Mouse (Mus musculus): ENCODE data around the gene Neu4. TPM values are rescaled to one million over a fixed set of nuclear protein-coding genes. Genes with fewer than 3 reads are reported as not detected.
"Not testable (repeated sequence)": the region's sequence is repeated elsewhere in the genome, so short reads cannot be mapped to it uniquely, and the experiment has no call there.

Gene Neu4
- not detected in 2 replicates for polyA plus RNA-seq (2016; fragmentation: Nextera tagmentation; extraction: Ambion mirVana)

- 87% methylated on average over 6 of the region's 6 CpGs for WGBS
- DNase-seq (ENCODE audit: low spot score), result no peak
- no peaks in the 10 kb centered on the region for H3K4me1 ChIP-seq
- H3K27me3 ChIP-seq (replicated peaks; ENCODE audit: low read depth, poor library complexity, severe bottlenecking), result no peaks in the 10 kb centered on the region
- no peak within 1 kb of the TSS for H3K4me3 ChIP-seq
- H3K9me3 ChIP-seq, result no peaks in the 10 kb centered on the region
- H3K36me3 ChIP-seq (replicated peaks), result no peaks in the 10 kb centered on the region
- H3K27ac ChIP-seq (replicated peaks), result no peak within 1 kb of the TSS
Observed at GRCm38 (mm10) chr1:94020151-94020550, at the start of gene Neu4. Gene Neu4 (plus strand): TSS chr1:94020451.

- not testable (repeated sequence) for H3K4me3 ChIP-seq
- WGBS, result no CpG with 5 or more reads among the region's 4 CpGs
Observed at GRCm38 (mm10) chr1:93970797-93971196, 49.5 kb upstream of the Neu4 start.

GRCm38 (mm10) chr1:93975764-93976163 is 44.5 kb upstream of the Neu4 start:
- not testable (repeated sequence) for H3K4me3 ChIP-seq; H3K27ac ChIP-seq (replicated peaks); H3K27me3 ChIP-seq (replicated peaks; ENCODE audit: low read depth, poor library complexity, severe bottlenecking); H3K4me1 ChIP-seq; DNase-seq (ENCODE audit: low spot score); H3K9me3 ChIP-seq; H3K36me3 ChIP-seq (replicated peaks)
- WGBS, result 88% methylated on average over 2 of the region's 4 CpGs

More at GRCm38 (mm10) chr1:93970797-93971196, 49.5 kb upstream of the Neu4 start:
- H3K27me3 ChIP-seq (replicated peaks; ENCODE audit: low read depth, poor library complexity, severe bottlenecking); H3K27ac ChIP-seq (replicated peaks); H3K9me3 ChIP-seq; DNase-seq (ENCODE audit: low spot score); H3K36me3 ChIP-seq (replicated peaks); H3K4me1 ChIP-seq: not testable (repeated sequence)

GRCm38 (mm10) chr1:93978287-93978686 is 42.0 kb upstream of the Neu4 start:
- H3K4me3 ChIP-seq; DNase-seq (ENCODE audit: low spot score); H3K27ac ChIP-seq (replicated peaks); H3K4me1 ChIP-seq; H3K27me3 ChIP-seq (replicated peaks; ENCODE audit: low read depth, poor library complexity, severe bottlenecking); H3K9me3 ChIP-seq; H3K36me3 ChIP-seq (replicated peaks): not testable (repeated sequence)
- WGBS, result no CpG with 5 or more reads among the region's 7 CpGs

GRCm38 (mm10) chr1:93980932-93981331 is 39.3 kb upstream of the Neu4 start:
- not testable (repeated sequence) for H3K4me3 ChIP-seq; DNase-seq (ENCODE audit: low spot score); H3K27me3 ChIP-seq (replicated peaks; ENCODE audit: low read depth, poor library complexity, severe bottlenecking); H3K36me3 ChIP-seq (replicated peaks); H3K9me3 ChIP-seq; H3K27ac ChIP-seq (replicated peaks); H3K4me1 ChIP-seq
- 57% methylated on average over 1 of the region's 2 CpGs for WGBS

GRCm38 (mm10) chr1:93986167-93986566 is 34.1 kb upstream of the Neu4 start:
- Histone ChIP-seq H3K4me1 (no peaks in the 10 kb centered on the region), H3K27me3 (replicated peaks; ENCODE audit: low read depth, poor library complexity, severe bottlenecking) (no peaks in the 10 kb centered on the region), H3K36me3 (replicated peaks) (no peaks in the 10 kb centered on the region), H3K4me3 (no peak overlapping the region), H3K9me3 (no peaks in the 10 kb centered on the region), H3K27ac (replicated peaks) (no peak overlapping the region)
- WGBS, result 91% methylated on average over 3 of the region's 3 CpGs
- DNase-seq (ENCODE audit: low spot score), result no peak

- no peaks in the 10 kb centered on the region for H3K4me1 ChIP-seq
- no peak overlapping the region for H3K4me3 ChIP-seq
- no peaks in the 10 kb centered on the region for H3K27me3 ChIP-seq (replicated peaks; ENCODE audit: low read depth, poor library complexity, severe bottlenecking)
- WGBS, result 71% methylated on average over 3 of the region's 3 CpGs
- no peak for DNase-seq (ENCODE audit: low spot score)
- no peaks in the 10 kb centered on the region for H3K9me3 ChIP-seq
- no peaks in the 10 kb centered on the region for H3K36me3 ChIP-seq (replicated peaks)
- no peak overlapping the region for H3K27ac ChIP-seq (replicated peaks)
Observed at GRCm38 (mm10) chr1:93988786-93989185, 31.5 kb upstream of the Neu4 start.

GRCm38 (mm10) chr1:93990209-93990608 is 30.0 kb upstream of the Neu4 start, which contains the start of gene Gal3st2c:
Gene Gal3st2c (plus strand): TSS chr1:93990509.
- H3K9me3 ChIP-seq; H3K36me3 ChIP-seq (replicated peaks); DNase-seq (ENCODE audit: low spot score); H3K4me1 ChIP-seq; H3K27me3 ChIP-seq (replicated peaks; ENCODE audit: low read depth, poor library complexity, severe bottlenecking); H3K27ac ChIP-seq (replicated peaks); H3K4me3 ChIP-seq: not testable (repeated sequence)
- WGBS, result 88% methylated on average over 8 of the region's 8 CpGs

- DNase-seq (ENCODE audit: low spot score); H3K27me3 ChIP-seq (replicated peaks; ENCODE audit: low read depth, poor library complexity, severe bottlenecking); H3K4me1 ChIP-seq; H3K27ac ChIP-seq (replicated peaks); H3K9me3 ChIP-seq; H3K4me3 ChIP-seq; H3K36me3 ChIP-seq (replicated peaks): not testable (repeated sequence)
- WGBS, result 67% methylated on average over 2 of the region's 2 CpGs
Observed at GRCm38 (mm10) chr1:93991068-93991467, 29.2 kb upstream of the Neu4 start.

- 86% methylated on average over 3 of the region's 3 CpGs for WGBS
- H3K27ac ChIP-seq (replicated peaks); H3K36me3 ChIP-seq (replicated peaks); DNase-seq (ENCODE audit: low spot score); H3K4me1 ChIP-seq; H3K27me3 ChIP-seq (replicated peaks; ENCODE audit: low read depth, poor library complexity, severe bottlenecking); H3K4me3 ChIP-seq; H3K9me3 ChIP-seq: not testable (repeated sequence)
Observed at GRCm38 (mm10) chr1:93991491-93991890, 28.8 kb upstream of the Neu4 start.

GRCm38 (mm10) chr1:94001023-94001422 is 19.2 kb upstream of the Neu4 start:
- no peaks in the 10 kb centered on the region for H3K36me3 ChIP-seq (replicated peaks)
- no peak overlapping the region for H3K4me3 ChIP-seq
- no peak for DNase-seq (ENCODE audit: low spot score)
- no peaks in the 10 kb centered on the region for H3K9me3 ChIP-seq
- H3K27me3 ChIP-seq (replicated peaks; ENCODE audit: low read depth, poor library complexity, severe bottlenecking), result no peaks in the 10 kb centered on the region
- WGBS, result 89% methylated on average over 2 of the region's 2 CpGs
- H3K27ac ChIP-seq (replicated peaks), result no peak overlapping the region
- H3K4me1 ChIP-seq, result no peaks in the 10 kb centered on the region

GRCm38 (mm10) chr1:94005954-94006506 is 14.2 kb upstream of the Neu4 start:
- WGBS, result 76% methylated on average over 2 of the region's 2 CpGs
- not testable (repeated sequence) for H3K4me1 ChIP-seq; H3K27ac ChIP-seq (replicated peaks); H3K36me3 ChIP-seq (replicated peaks); H3K4me3 ChIP-seq; H3K9me3 ChIP-seq; H3K27me3 ChIP-seq (replicated peaks; ENCODE audit: low read depth, poor library complexity, severe bottlenecking); DNase-seq (ENCODE audit: low spot score)

GRCm38 (mm10) chr1:94008826-94009225 is 11.4 kb upstream of the Neu4 start:
- H3K36me3 ChIP-seq (replicated peaks); H3K9me3 ChIP-seq; H3K4me1 ChIP-seq; DNase-seq (ENCODE audit: low spot score); H3K27ac ChIP-seq (replicated peaks); H3K27me3 ChIP-seq (replicated peaks; ENCODE audit: low read depth, poor library complexity, severe bottlenecking); H3K4me3 ChIP-seq: not testable (repeated sequence)
- WGBS, result 84% methylated on average over 16 of the region's 19 CpGs

- no peaks in the 10 kb centered on the region for H3K9me3 ChIP-seq
- H3K4me1 ChIP-seq, result no peaks in the 10 kb centered on the region
- no peak overlapping the region for H3K4me3 ChIP-seq
- H3K27ac ChIP-seq (replicated peaks), result no peak overlapping the region
- DNase-seq (ENCODE audit: low spot score), result no peak
- no peaks in the 10 kb centered on the region for H3K27me3 ChIP-seq (replicated peaks; ENCODE audit: low read depth, poor library complexity, severe bottlenecking)
- 65% methylated on average over 3 of the region's 3 CpGs for WGBS
- no peaks in the 10 kb centered on the region for H3K36me3 ChIP-seq (replicated peaks)
Observed at GRCm38 (mm10) chr1:94011643-94012042, 8.6 kb upstream of the Neu4 start.

All from embryonic facial prominence, embryonic 10.5 days (tissue).